Mouse (Mus musculus) kidney, adult 2 months (tissue): ENCODE results near the gene D17Wsu92e.

Experiments used
- CTCF ChIP-seq: fragments of 200-500 bp; conservative IDR thresholded peaks from 2 replicates; pipeline ENCODE4 v1.5.1; 2011; ENCODE audit warnings: low read depth, mild to moderate bottlenecking, control low read depth, low read length, moderate library complexity, mixed read lengths; ENCODE audit not compliant: insufficient read depth, insufficient read length
- POLR2A ChIP-seq: fragments of 200-500 bp; IDR thresholded peaks from one replicate; pipeline ENCODE4 v1.6.1; 2011; ENCODE audit warnings: low read depth, low read length, control low read depth

GRCm38 (mm10) chr17:27799771-27800584, 20.5 kb downstream of the D17Wsu92e start:
- no peak for TF ChIP-seq CTCF
- no peak for TF ChIP-seq POLR2A
